Mouse (Mus musculus) liver, embryonic 14.5 days (tissue): ENCODE data around the gene Mrgprh.

Source experiments
- CTCF ChIP-seq: IDR thresholded peaks from 2 replicates; pipeline ENCODE4 v1.5.1; 2016; ENCODE audit warnings: antibody characterized with exemption, low read depth, control low read depth
- EP300 ChIP-seq: IDR thresholded peaks from 2 replicates; pipeline ENCODE4 v1.6.1; 2016; ENCODE audit warnings: antibody characterized with exemption, low read depth

GRCm38 (mm10) chr17:12903372-12904333 is 27.8 kb downstream of the Mrgprh start:
- TF ChIP-seq CTCF (no peak), EP300 (no peak)
